Mouse (Mus musculus) hindbrain, embryonic 11.5 days (tissue): ENCODE measurements at regions not wholly inside any gene's neighbourhood (a gene's known extent, or its start where the extent isn't known, plus 50 kb on each side); places are given as distances from the start of the nearest gene placed in this dataset.
"Not testable (repeated sequence)": the region's sequence is repeated elsewhere in the genome, so short reads cannot be mapped to it uniquely, and the experiment has no call there.

ENCODE experiments used
- ATAC-seq: fragments of 200-750 bp; cut with Nextera tagmentation; 2 replicates; pipeline ENCODE4 v1.8.0; 2017; ENCODE audit warnings: mild to moderate bottlenecking, moderate TSS enrichment, moderate library complexity; ENCODE audit not compliant: low FRiP score
- DNase-seq: peaks from one replicate; pipeline ENCODE4 v3.0.0-alpha.2; 2015; ENCODE audit warnings: low spot score
- H3K27ac ChIP-seq: fragments of 300-500 bp; sonication (generic); 2 replicates; pipeline ENCODE4 v1.5.1; 2014; ENCODE audit warnings: mild to moderate bottlenecking, low read depth, low read length
- H3K27me3 ChIP-seq: fragments of 300-500 bp; sonication (generic); 2 replicates; pipeline ENCODE4 v1.6.1; 2014; ENCODE audit warnings: mild to moderate bottlenecking, low read length, moderate library complexity, mixed read lengths; ENCODE audit not compliant: control insufficient read depth, insufficient read depth
- H3K36me3 ChIP-seq: fragments of 300-500 bp; sonication (generic); 2 replicates; pipeline ENCODE4 v1.6.1; 2014; ENCODE audit warnings: mild to moderate bottlenecking, low read length, moderate library complexity, mixed read lengths; ENCODE audit not compliant: control insufficient read depth, insufficient read depth
- H3K4me1 ChIP-seq: fragments of 300-500 bp; sonication (generic); replicated peaks from 2 replicates; pipeline ENCODE4 v1.6.1; 2014; ENCODE audit warnings: low read length, mixed read lengths; ENCODE audit not compliant: control insufficient read depth, insufficient read depth
- H3K4me2 ChIP-seq: fragments of 300-500 bp; sonication (generic); replicated peaks from 2 replicates; pipeline ENCODE4 v1.6.1; 2014; ENCODE audit warnings: mild to moderate bottlenecking, low read depth, low read length
- H3K4me3 ChIP-seq: fragments of 300-500 bp; sonication (generic); 2 replicates; pipeline ENCODE4 v1.5.1; 2014; ENCODE audit warnings: low read depth, low read length
- H3K9ac ChIP-seq: fragments of 300-500 bp; sonication (generic); 2 replicates; pipeline ENCODE4 v1.6.1; 2014; ENCODE audit warnings: low read depth, low read length
- H3K9me3 ChIP-seq: fragments of 300-500 bp; sonication (generic); 2 replicates; pipeline ENCODE4 v1.6.1; 2016; ENCODE audit warnings: low read length; ENCODE audit not compliant: control insufficient read depth
- WGBS: fragments of 180-500 bp; shearing (Covaris S2); extraction: QIAGEN DNeasy Blood & Tissue Kit; methylation state at CpG from one replicate; pipeline ENCODE4 v1.1.7; 2014; 5-methylcytosine and 5-hydroxymethylcytosine counted together

DNA sequence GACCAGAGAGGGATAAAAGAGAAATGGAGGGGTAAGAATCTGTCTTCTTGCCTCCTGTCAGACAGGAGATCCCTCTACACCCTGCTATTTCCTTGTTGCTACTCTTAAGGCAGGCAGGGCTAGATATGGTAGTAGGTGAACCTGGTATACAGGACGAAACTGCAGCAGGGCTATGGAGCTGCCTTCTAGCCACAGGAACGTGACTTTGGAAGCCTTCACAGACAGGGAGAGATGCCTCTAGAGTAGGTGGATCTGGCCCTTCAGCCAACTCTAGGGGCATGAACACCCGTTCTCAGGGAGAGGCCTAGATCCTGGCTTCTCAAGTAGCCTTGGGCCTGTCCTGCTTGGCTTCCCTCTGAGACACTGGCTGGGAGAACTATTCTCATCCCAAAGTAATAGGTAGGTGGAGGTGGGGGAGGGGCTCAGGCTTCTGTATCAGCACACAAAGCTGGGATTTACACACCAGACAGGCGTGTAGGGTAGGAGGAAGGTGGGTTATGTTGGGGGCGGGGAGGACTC is 66.5 kb upstream of the Adam6b start:
- no peak overlapping the region for H3K4me3 ChIP-seq
- H3K9ac ChIP-seq = no peak overlapping the region
- no peak for ATAC-seq
- H3K36me3 ChIP-seq = no peaks in the 10 kb centered on the region
- no peak overlapping the region for H3K27ac ChIP-seq
- no peaks in the 10 kb centered on the region for H3K9me3 ChIP-seq
- WGBS = 81% methylated on average over 5 of the region's 5 CpGs
- DNase-seq = no peak
- H3K4me2 ChIP-seq = no peak overlapping the region
- no peaks in the 10 kb centered on the region for H3K27me3 ChIP-seq
- H3K4me1 ChIP-seq = no peaks in the 10 kb centered on the region

DNA sequence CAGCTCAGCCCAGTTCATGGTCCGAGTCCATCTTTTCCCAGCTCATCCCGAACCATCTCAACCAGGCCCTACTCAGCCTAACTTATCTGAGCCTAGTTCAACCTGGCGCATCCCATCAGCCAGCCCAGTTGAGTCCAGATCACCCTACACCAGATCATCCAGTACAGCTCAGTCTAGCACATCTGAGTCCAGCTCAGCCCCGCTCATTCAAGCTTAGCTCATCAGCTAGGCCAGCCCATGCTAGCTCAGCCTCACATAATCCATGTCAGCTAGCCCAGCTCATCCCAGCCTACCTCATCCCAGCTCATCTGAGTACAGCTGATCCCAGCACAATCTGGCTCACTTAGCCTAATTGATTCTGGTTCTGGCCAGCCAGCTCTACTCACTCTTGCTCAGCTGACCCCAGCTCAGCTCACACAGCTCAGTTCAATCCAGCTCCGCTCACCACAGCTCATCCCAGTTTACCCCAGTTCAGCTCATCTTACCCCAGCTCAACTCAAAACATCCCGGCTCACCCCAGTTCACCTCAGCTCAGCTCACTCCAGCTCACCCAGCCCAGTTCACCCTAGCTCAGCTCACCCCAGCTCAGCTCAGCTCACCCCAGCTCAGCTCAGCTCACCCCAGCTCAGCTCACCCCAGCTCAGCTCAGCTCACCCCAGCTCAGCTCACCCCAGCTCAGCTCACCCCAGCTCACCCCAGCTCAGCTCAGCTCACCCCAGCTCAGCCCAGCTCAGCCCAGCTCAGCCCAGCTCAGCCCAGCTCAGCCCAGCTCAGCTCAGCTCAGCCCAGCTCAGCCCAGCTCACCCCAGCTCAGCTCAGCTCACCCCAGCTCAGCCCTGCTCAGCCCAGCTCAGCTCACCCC is 65.3 kb upstream of the Adam6b start:
- Histone ChIP-seq H3K4me2 (no peak overlapping the region), H3K27me3 (no peaks in the 10 kb centered on the region), H3K4me1 (no peaks in the 10 kb centered on the region), H3K9ac (no peak overlapping the region), H3K4me3 (no peak overlapping the region), H3K36me3 (no peaks in the 10 kb centered on the region), H3K9me3 (no peaks in the 10 kb centered on the region), H3K27ac (no peak overlapping the region)
- DNase-seq (no peak), ATAC-seq (peak; percentile 28)
- WGBS = 91% methylated on average over 6 of the region's 6 CpGs

DNA sequence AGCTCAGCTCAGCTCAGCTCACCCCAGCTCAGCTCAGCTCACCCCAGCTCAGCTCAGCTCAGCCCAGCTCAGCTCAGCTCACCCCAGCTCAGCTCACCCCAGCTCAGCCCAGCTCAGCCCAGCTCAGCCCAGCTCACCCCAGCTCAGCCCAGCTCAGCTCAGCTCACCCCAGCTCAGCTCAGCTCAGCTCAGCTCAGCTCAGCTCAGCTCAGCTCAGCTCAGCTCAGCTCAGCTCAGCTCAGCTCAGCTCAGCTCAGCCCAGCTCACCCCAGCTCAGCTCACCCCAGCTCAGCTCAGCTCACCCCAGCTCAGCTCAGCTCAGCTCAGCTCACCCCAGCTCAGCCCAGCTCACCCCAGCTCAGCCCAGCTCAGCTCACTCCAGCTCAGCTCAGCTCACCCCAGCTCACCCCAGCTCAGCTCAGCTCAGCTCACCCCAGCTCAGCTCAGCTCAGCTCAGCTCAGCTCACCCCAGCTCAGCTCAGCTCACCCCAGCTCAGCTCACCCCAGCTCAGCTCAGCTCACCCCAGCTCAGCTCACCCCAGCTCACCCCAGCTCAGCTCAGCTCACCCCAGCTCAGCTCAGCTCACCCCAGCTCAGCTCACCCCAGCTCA is 64.6 kb upstream of the Adam6b start:
- not testable (repeated sequence) for H3K4me2 ChIP-seq, H3K27me3 ChIP-seq, DNase-seq, H3K9ac ChIP-seq, H3K36me3 ChIP-seq, H3K4me1 ChIP-seq, ATAC-seq, H3K27ac ChIP-seq, H3K4me3 ChIP-seq, H3K9me3 ChIP-seq

DNA sequence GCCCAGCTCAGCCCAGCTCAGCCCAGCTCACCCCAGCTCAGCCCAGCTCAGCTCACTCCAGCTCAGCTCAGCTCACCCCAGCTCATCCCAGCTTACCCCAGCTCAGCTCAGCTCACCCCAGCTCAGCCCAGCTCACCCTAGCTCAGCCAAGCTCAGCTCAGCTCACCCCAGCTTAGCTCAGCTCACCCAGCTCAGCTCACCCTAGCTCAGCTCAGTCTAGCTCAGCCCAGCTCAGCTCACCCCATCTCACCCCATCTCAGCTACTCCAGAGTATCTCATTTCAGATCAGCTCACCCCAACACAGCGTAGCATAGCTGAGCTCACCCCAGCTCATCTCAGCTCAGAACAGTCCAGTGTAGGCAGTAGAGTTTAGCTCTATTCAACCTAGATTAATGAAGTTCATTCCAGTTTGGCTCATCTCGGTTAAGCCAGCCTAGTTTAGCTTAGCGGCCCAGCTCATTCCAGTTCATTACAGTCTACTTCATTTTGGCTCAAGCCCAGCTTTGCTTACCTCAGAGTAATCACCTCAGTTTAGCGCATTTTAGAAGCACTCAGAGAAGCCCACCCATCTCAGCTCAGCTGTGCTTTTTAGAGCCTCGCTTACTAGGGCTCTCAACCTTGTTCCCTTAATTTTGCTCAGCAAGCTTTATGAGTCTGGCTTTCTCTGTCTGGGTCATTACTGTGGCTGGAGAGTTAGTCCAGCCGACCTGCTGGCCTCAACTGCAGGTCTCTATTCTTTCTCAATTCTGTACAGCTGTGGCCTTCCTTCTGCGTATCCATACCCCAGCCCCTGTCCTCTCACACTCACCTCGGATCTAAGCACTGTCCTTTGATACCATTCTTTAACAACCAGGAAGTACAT is 63.9 kb upstream of the Adam6b start:
- no peaks in the 10 kb centered on the region for H3K36me3 ChIP-seq
- H3K27ac ChIP-seq = no peak overlapping the region
- no peaks in the 10 kb centered on the region for H3K4me1 ChIP-seq
- no peak overlapping the region for H3K4me2 ChIP-seq
- no peaks in the 10 kb centered on the region for H3K27me3 ChIP-seq
- WGBS = 83% methylated on average over 8 of the region's 8 CpGs
- no peak for ATAC-seq
- DNase-seq = no peak
- H3K9ac ChIP-seq = no peak overlapping the region
- H3K4me3 ChIP-seq = no peak overlapping the region
- H3K9me3 ChIP-seq = no peaks in the 10 kb centered on the region

DNA sequence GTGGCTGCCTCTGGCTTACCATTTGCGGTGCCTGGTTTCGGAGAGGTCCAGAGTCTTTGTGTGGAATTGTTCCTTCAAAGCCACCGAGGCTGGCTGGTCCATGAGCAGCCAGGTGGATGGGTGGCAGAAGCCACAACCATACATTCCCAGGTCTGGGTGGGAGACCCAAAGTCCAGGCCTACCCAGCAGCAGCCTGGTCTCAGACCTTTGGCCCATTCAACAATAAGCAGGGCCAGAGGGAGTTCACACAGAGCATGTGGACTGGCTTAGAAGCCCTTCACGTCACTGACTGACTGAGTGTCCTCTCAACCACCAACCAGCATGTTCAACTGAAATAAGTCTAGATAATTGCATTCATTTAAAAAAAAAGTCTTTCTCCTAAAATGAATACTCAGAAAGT is 62.7 kb upstream of the Adam6b start:
- H3K9ac ChIP-seq = no peak overlapping the region
- no peaks in the 10 kb centered on the region for H3K27me3 ChIP-seq
- 86% methylated on average over 4 of the region's 4 CpGs for WGBS
- no peak overlapping the region for H3K4me3 ChIP-seq
- DNase-seq = no peak
- H3K4me1 ChIP-seq = no peaks in the 10 kb centered on the region
- no peaks in the 10 kb centered on the region for H3K9me3 ChIP-seq
- H3K27ac ChIP-seq = no peak overlapping the region
- ATAC-seq = no peak
- no peak overlapping the region for H3K4me2 ChIP-seq
- no peaks in the 10 kb centered on the region for H3K36me3 ChIP-seq

DNA sequence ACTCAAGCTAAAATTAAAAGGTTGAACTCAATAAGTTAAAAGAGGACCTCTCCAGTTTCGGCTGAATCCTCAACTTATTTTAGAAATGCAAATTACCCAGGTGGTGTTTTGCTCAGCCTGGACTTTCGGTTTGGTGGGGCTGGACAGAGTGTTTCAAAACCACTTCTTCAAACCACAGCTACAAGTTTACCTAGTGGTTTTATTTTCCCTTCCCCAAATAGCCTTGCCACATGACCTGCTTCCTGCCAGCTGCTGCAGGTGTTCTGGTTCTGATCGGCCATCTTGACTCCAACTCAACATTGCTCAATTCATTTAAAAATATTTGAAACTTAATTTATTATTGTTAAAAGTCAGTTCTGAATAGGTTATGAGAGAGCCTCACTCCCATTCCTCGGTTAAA is 62.0 kb upstream of the Adam6b start:
- Histone ChIP-seq H3K4me3 (no peak overlapping the region), H3K9me3 (no peaks in the 10 kb centered on the region), H3K4me1 (no peaks in the 10 kb centered on the region), H3K36me3 (no peaks in the 10 kb centered on the region), H3K4me2 (no peak overlapping the region), H3K9ac (no peak overlapping the region), H3K27me3 (no peaks in the 10 kb centered on the region), H3K27ac (no peak overlapping the region)
- 80% methylated on average over 4 of the region's 4 CpGs for WGBS
- ATAC-seq (no peak), DNase-seq (no peak)

DNA sequence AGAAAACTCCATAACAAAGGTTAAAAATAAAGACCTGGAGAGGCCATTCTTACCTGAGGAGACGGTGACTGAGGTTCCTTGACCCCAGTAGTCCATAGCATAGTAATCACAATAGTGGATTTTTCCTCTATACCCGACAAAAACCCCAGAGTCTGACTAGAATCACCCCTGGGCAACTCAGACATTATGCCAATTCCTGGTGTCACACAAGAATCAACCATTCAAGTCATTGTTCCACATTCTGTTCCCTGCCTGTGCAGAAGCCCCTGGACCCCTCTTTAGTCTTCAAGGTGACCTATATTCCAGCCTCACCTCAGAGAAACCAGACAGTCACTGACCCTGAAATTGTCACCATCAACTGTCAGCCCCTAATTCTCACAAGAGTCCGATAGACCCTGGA is 60.9 kb upstream of the Adam6b start:
- WGBS = 84% methylated on average over 3 of the region's 3 CpGs
- Histone ChIP-seq H3K9me3 (no peaks in the 10 kb centered on the region), H3K9ac (no peak overlapping the region), H3K27ac (no peak overlapping the region), H3K4me2 (no peak overlapping the region), H3K4me1 (no peaks in the 10 kb centered on the region), H3K4me3 (no peak overlapping the region), H3K36me3 (no peaks in the 10 kb centered on the region), H3K27me3 (no peaks in the 10 kb centered on the region)
- ATAC-seq = no peak
- DNase-seq = no peak

DNA sequence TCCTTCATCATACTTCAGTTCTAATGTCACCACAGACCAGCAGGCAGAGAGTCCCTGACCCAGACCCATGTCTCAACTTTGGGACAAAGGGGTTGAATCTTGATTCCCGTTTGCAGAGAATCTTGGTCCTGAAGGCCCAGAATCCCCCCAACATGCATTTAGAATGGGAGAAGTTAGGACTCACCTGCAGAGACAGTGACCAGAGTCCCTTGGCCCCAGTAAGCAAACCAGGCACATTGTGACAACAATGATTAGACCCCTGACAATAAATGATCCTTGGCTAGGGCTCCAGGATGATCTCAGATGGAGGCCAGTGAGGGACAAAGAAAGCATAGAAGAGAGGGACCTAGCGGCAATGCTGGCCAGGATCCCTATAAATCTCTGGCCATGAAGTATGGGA is 60.4 kb upstream of the Adam6b start:
- no peaks in the 10 kb centered on the region for H3K36me3 ChIP-seq
- H3K27ac ChIP-seq = no peak overlapping the region
- DNase-seq = no peak
- no peak overlapping the region for H3K9ac ChIP-seq
- H3K9me3 ChIP-seq = no peaks in the 10 kb centered on the region
- no peaks in the 10 kb centered on the region for H3K27me3 ChIP-seq
- H3K4me3 ChIP-seq = no peak overlapping the region
- WGBS = 90% methylated on average over 2 of the region's 2 CpGs
- H3K4me2 ChIP-seq = no peak overlapping the region
- no peak for ATAC-seq
- no peaks in the 10 kb centered on the region for H3K4me1 ChIP-seq
